Mouse (Mus musculus): ENCODE results near the gene Soga1. TPM values are rescaled to one million over a fixed set of nuclear protein-coding genes. Genes with fewer than 3 reads are reported as not detected.

Gene Soga1
- polyA plus RNA-seq, 2 experiments, result 1.6 to 1.8 TPM

DNA sequence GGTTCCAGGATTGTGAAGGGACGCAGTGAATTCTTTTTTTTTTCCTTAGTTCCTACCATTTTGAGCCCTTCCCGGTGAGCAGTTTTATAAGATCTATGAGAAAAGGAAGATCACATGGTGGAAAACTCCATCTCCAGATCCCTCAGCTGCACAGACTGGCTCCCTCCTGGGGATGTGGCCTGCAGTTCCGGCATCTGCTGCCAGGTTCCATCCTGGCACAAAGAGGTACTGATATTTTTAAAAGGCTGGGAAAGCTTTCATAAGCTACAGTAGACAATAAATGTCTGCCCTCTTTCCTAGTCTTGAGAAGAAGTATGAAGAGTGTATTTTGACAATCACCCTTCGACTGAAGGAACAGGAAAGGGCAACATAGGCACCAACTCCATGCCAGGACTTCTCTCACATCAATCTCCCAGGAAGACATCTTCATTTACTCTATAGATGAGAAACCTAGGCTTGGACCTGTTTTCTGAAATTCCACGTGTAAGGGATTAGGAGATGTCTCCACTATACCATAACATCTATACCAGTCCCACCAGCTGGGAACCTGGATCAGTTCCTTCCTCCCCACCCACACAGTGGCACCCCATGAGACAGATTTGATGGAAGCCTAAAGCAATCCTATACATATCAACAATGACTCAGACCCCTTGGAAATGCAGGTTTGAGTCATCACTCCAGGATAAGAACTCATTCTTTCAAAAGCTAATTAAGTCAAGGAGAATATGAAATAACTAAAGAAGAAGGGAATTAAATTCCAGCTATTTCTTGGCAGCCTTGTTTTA, 105.5 kb downstream of the Soga1 start:
- peaks cover 0 to 4% of the 10 kb centered on the region in 2 experiments; a peak in 1 of 4 replicates for H3K4me1 ChIP-seq (replicated peaks; ENCODE audit: control insufficient read depth in 2 of 2, insufficient read depth in 2 of 2, low read length in 1 of 2)
- no peaks in the 10 kb centered on the region for H3K36me3 ChIP-seq (replicated peaks; ENCODE audit: control insufficient read depth, insufficient read depth, low read depth)
- ATAC-seq (ENCODE audit: insufficient read depth), result no peak
- H3K27me3 ChIP-seq (ENCODE audit: control insufficient read depth, insufficient read depth, low read length), result no peaks in the 10 kb centered on the region
- 81% methylated on average over 5 of the region's 5 CpGs for WGBS (ENCODE audit: insufficient replicate concordance)
- no peak overlapping the region for H3K4me3 ChIP-seq (ENCODE audit: insufficient read depth in 1 of 2, low read depth in 2 of 2, low read length in 2 of 2)
- no peak overlapping the region for H3K4me2 ChIP-seq (ENCODE audit: low read depth)
- H3K9me3 ChIP-seq (ENCODE audit: control insufficient read depth, low read length), result no peaks in the 10 kb centered on the region
- no peak overlapping the region for H3K27ac ChIP-seq
- H3K9ac ChIP-seq (replicated peaks), result no peak overlapping the region
- no peak for DNase-seq (ENCODE audit: low read depth in 3 of 3, low spot score in 3 of 3)
- TF ChIP-seq EP300 (IDR thresholded peaks at IDR 0.05; ENCODE audit: low read depth) (no peak), CTCF (IDR thresholded peaks at IDR 0.05; ENCODE audit: low read depth) (no peak)

DNA sequence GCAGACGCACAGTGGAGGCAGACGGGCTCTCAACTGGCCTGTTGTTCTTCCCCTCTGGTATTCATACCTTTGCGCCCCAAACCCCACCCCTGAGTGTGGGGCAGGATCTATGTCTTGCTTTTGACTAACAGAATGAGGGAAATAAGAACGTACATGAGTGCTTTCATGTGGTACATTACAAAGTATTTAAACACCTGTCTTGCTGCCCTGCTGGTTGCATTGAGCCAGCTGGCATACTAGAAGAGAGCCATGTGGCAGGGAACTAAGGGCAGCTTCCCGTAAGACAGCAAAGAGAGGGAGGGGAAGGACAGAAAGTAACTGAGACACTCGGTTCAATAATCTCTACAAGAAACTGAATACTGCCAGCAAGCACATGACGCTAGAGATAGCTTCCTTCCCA, 108.8 kb downstream of the Soga1 start:
- H3K27ac ChIP-seq, result no peak overlapping the region
- no peak overlapping the region for H3K9ac ChIP-seq (replicated peaks)
- no peak for ATAC-seq (ENCODE audit: insufficient read depth)
- peaks cover 0 to 5% of the 10 kb centered on the region in 2 experiments; a peak in 2 of 4 replicates for H3K4me1 ChIP-seq (replicated peaks; ENCODE audit: control insufficient read depth in 2 of 2, insufficient read depth in 2 of 2, low read length in 1 of 2)
- 59% methylated on average over 7 of the region's 7 CpGs for whole genome bisulfite sequencing (ENCODE audit: insufficient replicate concordance)
- TF ChIP-seq EP300 (IDR thresholded peaks at IDR 0.05; ENCODE audit: low read depth) (no peak), CTCF (IDR thresholded peaks at IDR 0.05; ENCODE audit: low read depth) (no peak)
- no peaks in the 10 kb centered on the region for H3K36me3 ChIP-seq (replicated peaks; ENCODE audit: control insufficient read depth, insufficient read depth, low read depth)
- H3K27me3 ChIP-seq (ENCODE audit: control insufficient read depth, insufficient read depth, low read length), result no peaks in the 10 kb centered on the region
- H3K9me3 ChIP-seq (ENCODE audit: control insufficient read depth, low read length), result no peaks in the 10 kb centered on the region
- no peak overlapping the region for H3K4me2 ChIP-seq (ENCODE audit: low read depth)
- no peak overlapping the region for H3K4me3 ChIP-seq (ENCODE audit: insufficient read depth in 1 of 2, low read depth in 2 of 2, low read length in 2 of 2)
- DNase-seq (ENCODE audit: low read depth in 3 of 3, low spot score in 3 of 3), result no peak

DNA sequence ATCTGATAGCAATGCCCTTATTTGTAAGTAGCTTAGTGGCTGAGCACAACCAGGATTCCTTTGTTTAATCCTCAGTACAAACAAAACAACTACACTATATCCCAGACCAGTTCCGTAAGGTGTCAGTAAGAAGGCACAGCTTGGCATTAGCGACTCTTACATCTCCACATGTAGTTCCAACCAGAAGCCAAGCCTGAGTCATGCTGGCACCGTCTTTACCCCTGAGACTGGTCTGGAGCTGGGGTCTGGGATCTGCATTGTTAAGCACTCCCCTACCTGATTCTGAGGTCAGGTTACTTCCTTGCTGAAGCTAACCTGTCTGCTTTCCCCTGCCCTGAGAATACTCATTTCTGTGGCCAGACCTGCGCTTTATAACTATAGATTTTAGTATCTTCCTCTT, 110.6 kb downstream of the Soga1 start:
- Histone ChIP-seq H3K36me3 (replicated peaks; ENCODE audit: control insufficient read depth, insufficient read depth, low read depth) (no peaks in the 10 kb centered on the region; the same call in 1 of the 2 replicates), H3K9ac (replicated peaks) (no peak overlapping the region), H3K4me2 (ENCODE audit: low read depth) (no peak overlapping the region), H3K27me3 (ENCODE audit: control insufficient read depth, insufficient read depth, low read length) (no peaks in the 10 kb centered on the region), H3K4me1 (replicated peaks; ENCODE audit: control insufficient read depth in 2 of 2, insufficient read depth in 2 of 2, low read length in 1 of 2) (peaks cover 0 to 2% of the 10 kb centered on the region in 2 experiments; a peak in 1 of 4 replicates), H3K27ac (no peak overlapping the region), H3K4me3 (ENCODE audit: insufficient read depth in 1 of 2, low read depth in 2 of 2, low read length in 2 of 2) (no peak overlapping the region), H3K9me3 (ENCODE audit: control insufficient read depth, low read length) (no peaks in the 10 kb centered on the region)
- no peak for TF ChIP-seq CTCF (IDR thresholded peaks at IDR 0.05; ENCODE audit: low read depth)
- ATAC-seq (ENCODE audit: insufficient read depth) (no peak), DNase-seq (ENCODE audit: low read depth in 3 of 3, low spot score in 3 of 3) (no peak)
- WGBS (ENCODE audit: insufficient replicate concordance), result 81% methylated on average over 4 of the region's 4 CpGs

DNA sequence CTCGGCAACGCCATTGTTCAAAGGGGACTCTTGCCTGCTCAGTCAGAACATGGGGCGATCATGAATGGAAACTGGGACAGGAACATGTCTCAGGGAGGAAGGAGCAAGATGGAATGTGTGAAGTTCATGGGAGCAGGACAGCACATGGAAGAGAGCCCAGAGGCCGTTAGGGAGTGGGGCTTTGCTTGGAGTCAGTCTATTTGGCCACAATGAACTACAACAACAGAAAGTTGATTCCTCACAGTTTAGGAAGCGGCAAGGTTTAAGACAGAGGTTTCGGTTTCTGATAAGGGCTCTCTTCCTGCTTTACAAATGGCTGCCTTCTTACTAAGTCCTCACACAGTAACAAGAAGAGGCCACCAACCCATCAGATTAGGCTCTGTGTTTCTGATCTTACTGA, 111.7 kb downstream of the Soga1 start:
- no peak for TF ChIP-seq EP300 (IDR thresholded peaks at IDR 0.05; ENCODE audit: low read depth)
- TF ChIP-seq CTCF (IDR thresholded peaks at IDR 0.05; ENCODE audit: low read depth), result no peak
- H3K27ac ChIP-seq, result no peak overlapping the region
- no peak overlapping the region for H3K4me2 ChIP-seq (ENCODE audit: low read depth)
- no peak overlapping the region for H3K4me3 ChIP-seq (ENCODE audit: insufficient read depth in 1 of 2, low read depth in 2 of 2, low read length in 2 of 2)
- no peak for ATAC-seq (ENCODE audit: insufficient read depth)
- no peaks in the 10 kb centered on the region for H3K27me3 ChIP-seq (ENCODE audit: control insufficient read depth, insufficient read depth, low read length)
- no peak overlapping the region for H3K9ac ChIP-seq (replicated peaks)
- H3K9me3 ChIP-seq (ENCODE audit: control insufficient read depth, low read length), result no peaks in the 10 kb centered on the region
- no peaks in the 10 kb centered on the region; the same call in 1 of the 2 replicates for H3K36me3 ChIP-seq (replicated peaks; ENCODE audit: control insufficient read depth, insufficient read depth, low read depth)
- 62% methylated on average over 6 of the region's 6 CpGs for WGBS (ENCODE audit: insufficient replicate concordance)
- DNase-seq (ENCODE audit: low read depth in 3 of 3, low spot score in 3 of 3), result no peak
- peaks cover 0 to 2% of the 10 kb centered on the region in 2 experiments; a peak in 1 of 4 replicates for H3K4me1 ChIP-seq (replicated peaks; ENCODE audit: control insufficient read depth in 2 of 2, insufficient read depth in 2 of 2, low read length in 1 of 2)

Other genes with a start within 250 kb of the Soga1 start
- 3.8 and 4.9 TPM in 2 replicates for gene Tgif2, start 239.2 kb downstream of the Soga1 start, polyA plus RNA-seq (2012; rRNA removed)
- gene Tgif2, start 239.2 kb downstream of the Soga1 start, polyA plus RNA-seq (2014; fragmentation: Nextera tagmentation; extraction: Ambion mirVana), result 4.9 and 5.1 TPM in 2 replicates
- 0.51 and 0.71 TPM in 2 replicates for gene 4930518I15Rik, start 221.3 kb downstream of the Soga1 start, polyA plus RNA-seq (2012; rRNA removed)
- gene 4930518I15Rik, start 221.3 kb downstream of the Soga1 start, polyA plus RNA-seq (2014; fragmentation: Nextera tagmentation; extraction: Ambion mirVana), result 0.71 and 0.78 TPM in 2 replicates
- 74.3 and 80.3 TPM in 2 replicates for gene Rab5if, start 216.1 kb downstream of the Soga1 start, polyA plus RNA-seq (2012; rRNA removed)
- gene Rab5if, start 216.1 kb downstream of the Soga1 start, polyA plus RNA-seq (2014; fragmentation: Nextera tagmentation; extraction: Ambion mirVana), result 164 and 171 TPM in 2 replicates
- gene Sla2, start 192.1 kb downstream of the Soga1 start, polyA plus RNA-seq (2012; rRNA removed), result 0.89 and 0.90 TPM in 2 replicates
- gene Sla2, start 192.1 kb downstream of the Soga1 start, polyA plus RNA-seq (2014; fragmentation: Nextera tagmentation; extraction: Ambion mirVana), result 1.4 and 2.2 TPM in 2 replicates
- 30.3 and 31.7 TPM in 2 replicates for gene Ndrg3, start 87.2 kb downstream of the Soga1 start, polyA plus RNA-seq (2012; rRNA removed)
- gene Ndrg3, start 87.2 kb downstream of the Soga1 start, polyA plus RNA-seq (2014; fragmentation: Nextera tagmentation; extraction: Ambion mirVana), result 29.2 and 34.8 TPM in 2 replicates
- gene Dsn1, start 72.1 kb downstream of the Soga1 start, polyA plus RNA-seq (2012; rRNA removed), result 11.2 and 19.2 TPM in 2 replicates
- 30.2 and 30.6 TPM in 2 replicates for gene Dsn1, start 72.1 kb downstream of the Soga1 start, polyA plus RNA-seq (2014; fragmentation: Nextera tagmentation; extraction: Ambion mirVana)
- gene Tldc2, start 7.8 kb upstream of the Soga1 start, polyA plus RNA-seq (2012; rRNA removed), result not detected in 2 replicates
- 0.25 TPM in 1 of 2 replicates, not detected in the other for gene Tldc2, start 7.8 kb upstream of the Soga1 start, polyA plus RNA-seq (2014; fragmentation: Nextera tagmentation; extraction: Ambion mirVana)
- 8.5 and 11.9 TPM in 2 replicates for gene Samhd1, start 56.0 kb upstream of the Soga1 start, polyA plus RNA-seq (2012; rRNA removed)
- 17.6 and 18.0 TPM in 2 replicates for gene Samhd1, start 56.0 kb upstream of the Soga1 start, polyA plus RNA-seq (2014; fragmentation: Nextera tagmentation; extraction: Ambion mirVana)
- gene Rbl1, start 125.3 kb upstream of the Soga1 start, polyA plus RNA-seq (2012; rRNA removed), result 9.9 and 14.4 TPM in 2 replicates
- 19.8 and 21.6 TPM in 2 replicates for gene Rbl1, start 125.3 kb upstream of the Soga1 start, polyA plus RNA-seq (2014; fragmentation: Nextera tagmentation; extraction: Ambion mirVana)
- gene Rpn2, start 199.8 kb upstream of the Soga1 start, polyA plus RNA-seq (2012; rRNA removed), result 95.9 and 98.5 TPM in 2 replicates
- 128 and 140 TPM in 2 replicates for gene Rpn2, start 199.8 kb upstream of the Soga1 start, polyA plus RNA-seq (2014; fragmentation: Nextera tagmentation; extraction: Ambion mirVana)
- gene Mroh8, start 200.3 kb upstream of the Soga1 start, polyA plus RNA-seq (2012; rRNA removed), result 0.08 and 0.11 TPM in 2 replicates
- gene Mroh8, start 200.3 kb upstream of the Soga1 start, polyA plus RNA-seq (2014; fragmentation: Nextera tagmentation; extraction: Ambion mirVana), result 0.05 and 0.08 TPM in 2 replicates

Data from liver, embryonic 14.5 days (tissue).